Comparison of ENCODE assay signal across 8 mouse cellular contexts in genomic region chr17:88627150-88627549, GRCm38 (mm10). TPM values are rescaled to one million over a fixed set of nuclear protein-coding genes. Genes with fewer than 3 reads are reported as not detected.
A peak's percentile ranks its signal among the peaks of the same experiment; 100 is the strongest.
DNase-seq lines count a peak whose midpoint lies in the region; ATAC-seq and TF ChIP-seq lines count a peak whose summit lies in the region.

No protein-coding gene starts in this region.

- H3K27me3 ChIP-seq in spleen, adult 2 months (ENCODE audit: control insufficient read depth, insufficient read depth, low read length): no peaks in the 10 kb centered on the region
- H3K27me3 ChIP-seq in limb, embryonic 13.5 days: no peaks in the 10 kb centered on the region

- H3K4me1 ChIP-seq in spleen, adult 2 months (ENCODE audit: control insufficient read depth, insufficient read depth, insufficient read length): no peaks in the 10 kb centered on the region; the same call in 1 of the 2 replicates
- H3K4me1 ChIP-seq in limb, embryonic 13.5 days: peaks cover 76% of the 10 kb centered on the region

- intact Hi-C loops in heart, postnatal 10 days (cut with DNase I): no loop called here

- peak overlapping the region; percentile 49 for H3K4me2 ChIP-seq in limb, embryonic 13.5 days (replicated peaks)

- 88% methylated on average over 7 of the region's 7 CpGs for WGBS in spleen, adult 2 months
- 68% methylated on average over 7 of the region's 7 CpGs for whole genome bisulfite sequencing in limb, embryonic 13.5 days

- H3K9me3 ChIP-seq in limb, embryonic 13.5 days: no peaks in the 10 kb centered on the region

- ATAC-seq in limb, embryonic 13.5 days (ENCODE audit: low FRiP score, low read depth): no peak

- no peak for TF ChIP-seq CTCF in spleen, adult 2 months (IDR thresholded peaks at IDR 0.05; ENCODE audit: extremely low read depth, insufficient read depth, insufficient read length, insufficient replicate concordance)

- H3K4me3 ChIP-seq in spleen, adult 2 months (ENCODE audit: extremely low read depth, insufficient read depth, insufficient read length): peak overlapping the region; percentile 5; the same call in 1 of the 2 replicates
- peak overlapping the region; percentile 24 for H3K4me3 ChIP-seq in limb, embryonic 13.5 days

- no peak overlapping the region for H3K9ac ChIP-seq in limb, embryonic 13.5 days

- TF ChIP-seq POLR2A in spleen, adult 2 months (IDR thresholded peaks at IDR 0.05; ENCODE audit: low read depth, low read length): no peak

- no peak for DNase-seq in spleen, adult 2 months (ENCODE audit: low read depth in 1 of 2, low spot score in 2 of 2)
- DNase-seq in spleen, postnatal 10 days (ENCODE audit: low spot score in 2 of 2): no peak
- peak; percentile 21 to 35 for DNase-seq in heart, postnatal 10 days
- no peak for DNase-seq in T-cell, adult 2 months (ENCODE audit: low spot score)
- no peak for DNase-seq in left cerebral cortex, adult 9 months (ENCODE audit: low spot score in 2 of 2)
- no peak for DNase-seq in Muller cell, postnatal 12 days (ENCODE audit: inconsistent ontology term)
- DNase-seq in left cerebral cortex, adult 8-10 months (ENCODE audit: low spot score in 2 of 2): no peak

- H3K36me3 ChIP-seq in spleen, adult 2 months (ENCODE audit: control insufficient read depth, insufficient read depth, low read length): no peaks in the 10 kb centered on the region
- H3K36me3 ChIP-seq in limb, embryonic 13.5 days: peaks cover 22% of the 10 kb centered on the region

- H3K27ac ChIP-seq in spleen, adult 2 months (ENCODE audit: insufficient read depth, low read length): no peak overlapping the region
- peak overlapping the region; percentile 91 for H3K27ac ChIP-seq in limb, embryonic 13.5 days

RNA-seq across cellular contexts. Expression of gene Ston1, which starts 29.7 kb away (rescaled TPM):
- polyA plus RNA-seq in spleen, adult 2 months (2012; rRNA removed): 7.4 and 9.3 TPM in 2 replicates
- 10 to 100 TPM; 25.9 to 30.9 TPM for total RNA-seq in heart, postnatal 10 days (2021)
- polyA plus RNA-seq in limb, embryonic 13.5 days (2015; fragmentation: Nextera tagmentation; extraction: Ambion mirVana): 9.2 and 9.8 TPM in 2 replicates
- 10 to 100 TPM in 2 of 4 experiments, 1 to 10 TPM in 2; 5.9 to 14.1 (median 9.1) TPM for total RNA-seq in left cerebral cortex, adult 8-10 months (2022)

RNA-seq across cellular contexts. Expression of gene Gtf2a1l, which starts 41.3 kb away (rescaled TPM):
- not detected in 2 replicates for polyA plus RNA-seq in spleen, adult 2 months (2012; rRNA removed)
- not detected for total RNA-seq in heart, postnatal 10 days (2021)
- polyA plus RNA-seq in limb, embryonic 13.5 days (2015; fragmentation: Nextera tagmentation; extraction: Ambion mirVana): 0.15 TPM in 1 of 2 replicates, not detected in the other
- under 1 TPM in 3 of 4 experiments, not detected in 1; 0.55 to 0.79 (median 0.74) TPM for total RNA-seq in left cerebral cortex, adult 8-10 months (2022)

Comparison
In these comparisons a context has a peak if more than half of its experiments do, and no peak if none do; other contexts are left out.
1. DNase-seq: peak in heart, postnatal 10 days (2 of 2); none in spleen, adult 2 months (0 of 2), spleen, postnatal 10 days (0 of 2), T-cell, adult 2 months (single experiment), left cerebral cortex, adult 9 months (0 of 2), Muller cell, postnatal 12 days (single experiment) and left cerebral cortex, adult 8-10 months (0 of 2).